Mouse (Mus musculus) kidney, postnatal 4 days (tissue): ENCODE data around the gene Pde6c.

Experiments used
- DNase-seq, 2 experiments: peaks; one replicate each; pipeline ENCODE4 v3.0.0; 2021; ENCODE audit warnings: mixed read lengths in 2 of 2

The Pde6c gene

DNA sequence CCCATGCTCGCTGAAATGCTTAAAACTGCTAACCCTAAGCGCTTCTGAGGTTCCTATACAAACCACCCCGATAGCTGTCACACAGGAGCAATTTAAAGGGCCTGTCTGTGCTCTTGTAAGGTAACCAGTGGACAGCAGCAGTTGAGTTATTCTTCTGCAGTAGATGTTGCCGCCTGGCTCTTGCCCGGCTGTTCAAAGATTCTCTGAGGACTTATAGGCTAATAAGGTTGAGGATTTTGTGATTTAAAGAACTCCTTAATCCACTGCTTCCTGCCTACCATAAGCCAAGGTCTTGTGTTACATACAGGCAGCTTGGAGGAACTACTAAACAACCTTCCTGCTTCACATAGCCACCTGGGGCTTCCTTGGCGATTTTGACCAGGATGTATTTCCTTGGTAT is at the start of gene Pde6c:
Gene Pde6c, plus strand, starts transcription at position 301 of the 400 bp plus-strand sequence.
- DNase-seq, result no peak

DNA sequence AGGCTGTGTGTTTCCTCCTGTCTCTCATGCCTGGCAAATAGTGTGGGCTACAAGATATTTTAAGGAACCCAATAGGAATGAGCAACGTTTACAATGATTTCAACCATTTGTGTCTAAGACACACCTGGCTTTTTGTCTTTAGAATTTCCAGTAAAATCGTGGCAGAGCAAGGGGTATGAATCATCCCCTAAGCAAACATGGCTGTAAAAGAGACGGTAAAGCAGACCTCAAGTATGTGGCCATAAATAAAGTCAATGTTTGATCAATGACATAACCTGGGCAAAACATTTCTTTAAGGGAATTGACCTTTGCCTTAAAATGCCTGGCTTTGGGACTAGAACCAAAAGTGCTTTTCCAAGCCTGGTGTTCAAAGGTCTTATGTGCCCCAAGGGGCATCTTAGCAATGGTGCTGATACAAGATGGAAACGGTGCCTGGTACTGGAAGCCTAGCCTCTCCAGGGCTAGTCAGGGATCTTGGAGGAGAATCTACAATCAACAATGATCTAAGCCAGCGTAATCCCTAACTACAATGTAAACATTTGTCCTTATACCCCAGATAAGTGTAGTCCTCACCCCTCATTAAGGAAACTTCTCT is 49.6 kb upstream of the Pde6c start:
- DNase-seq, result no peak

DNA sequence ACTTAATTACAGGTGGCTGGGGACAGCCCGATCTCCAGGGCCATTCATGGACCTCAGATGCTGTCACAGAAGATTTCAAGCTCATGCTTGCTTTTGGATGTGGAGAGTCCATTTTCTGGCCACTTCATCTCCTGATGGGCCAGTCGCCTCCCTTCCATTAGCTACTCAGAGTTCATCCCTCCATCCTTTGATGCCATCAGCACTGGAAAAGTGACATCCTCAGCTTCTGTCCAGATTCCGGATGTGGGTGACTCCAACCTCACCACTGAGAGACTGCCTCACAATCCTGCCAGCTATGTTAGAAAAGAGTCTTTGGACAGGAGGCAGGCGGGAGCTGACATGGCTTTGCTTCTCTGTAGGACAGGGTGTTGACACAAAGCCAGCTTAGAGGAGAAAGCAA is 46.7 kb upstream of the Pde6c start:
- DNase-seq, result no peak

DNA sequence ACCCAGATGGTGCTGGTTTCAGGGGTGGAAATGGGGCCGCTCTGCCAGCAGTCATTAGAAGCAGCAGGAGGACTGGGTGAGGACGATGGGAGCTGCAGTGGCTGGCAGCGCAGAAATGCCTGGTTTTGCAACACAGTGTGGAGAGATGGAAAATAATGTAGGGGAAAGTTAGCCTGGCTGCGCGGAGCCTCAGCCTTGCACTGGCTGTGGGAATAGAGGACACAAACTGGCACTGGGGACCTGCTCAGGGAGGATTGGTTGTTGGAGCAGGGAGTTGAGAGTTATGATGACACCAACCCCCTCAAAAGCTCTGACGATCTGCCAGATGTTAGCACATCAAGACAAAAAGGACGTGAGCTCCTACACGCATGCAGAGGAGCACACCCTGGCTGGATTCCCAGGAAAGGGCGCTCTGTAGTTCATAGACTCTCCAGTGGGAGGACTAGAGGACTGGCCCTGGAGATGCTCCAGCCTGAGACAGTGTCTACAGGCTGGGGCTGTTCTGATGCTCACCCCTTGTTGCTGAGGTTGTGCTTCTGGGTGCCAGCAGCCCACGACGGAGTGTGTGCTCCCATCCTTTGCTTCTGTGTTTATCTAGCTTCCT is 45.5 kb upstream of the Pde6c start:
- DNase-seq, result peak; percentile 60 to 70

DNA sequence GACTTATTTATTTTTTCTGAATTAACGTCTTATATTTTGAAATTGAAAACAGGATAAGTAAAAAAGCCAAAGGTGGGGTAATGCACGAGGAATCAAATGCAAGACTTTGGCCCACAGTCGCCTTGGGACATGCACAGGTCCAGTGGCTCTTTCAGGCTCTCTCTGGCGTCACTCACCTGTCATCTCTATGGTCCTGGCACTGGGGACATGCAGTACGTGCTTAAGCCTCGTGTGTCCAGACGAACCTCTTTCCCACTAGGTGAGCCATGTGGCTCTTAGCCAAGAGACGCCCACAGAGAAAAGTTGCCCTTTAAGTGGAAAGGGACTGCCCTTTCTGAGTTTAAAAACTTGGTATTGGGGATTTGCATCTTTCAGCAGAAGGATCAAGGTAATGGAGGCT is 43.2 kb upstream of the Pde6c start:
- no peak for DNase-seq

DNA sequence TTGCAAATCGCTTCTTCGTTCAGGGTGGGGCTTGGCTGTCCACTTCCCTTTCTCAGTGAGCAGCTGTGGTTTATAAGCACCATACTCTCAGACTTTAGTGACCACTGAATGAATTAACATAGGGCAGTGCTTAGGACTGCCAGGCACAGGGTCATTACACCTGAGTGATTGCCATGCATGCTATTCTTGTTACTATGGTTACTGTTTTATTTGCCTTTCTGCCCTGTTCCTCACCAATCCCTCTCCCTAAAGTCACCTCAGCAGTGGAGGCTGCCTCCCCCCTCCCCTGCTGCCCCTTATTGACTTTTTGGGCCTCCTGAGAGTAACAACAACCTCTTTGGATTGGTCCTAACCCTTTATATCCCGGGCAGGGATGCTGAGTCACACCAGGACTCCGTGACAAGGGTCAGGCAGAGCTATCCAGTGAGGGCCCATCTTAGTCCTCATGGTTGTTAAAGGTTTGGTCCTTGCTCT is 41.0 kb upstream of the Pde6c start:
- peak in 1 of 2 experiments; percentile 18 for DNase-seq

DNA sequence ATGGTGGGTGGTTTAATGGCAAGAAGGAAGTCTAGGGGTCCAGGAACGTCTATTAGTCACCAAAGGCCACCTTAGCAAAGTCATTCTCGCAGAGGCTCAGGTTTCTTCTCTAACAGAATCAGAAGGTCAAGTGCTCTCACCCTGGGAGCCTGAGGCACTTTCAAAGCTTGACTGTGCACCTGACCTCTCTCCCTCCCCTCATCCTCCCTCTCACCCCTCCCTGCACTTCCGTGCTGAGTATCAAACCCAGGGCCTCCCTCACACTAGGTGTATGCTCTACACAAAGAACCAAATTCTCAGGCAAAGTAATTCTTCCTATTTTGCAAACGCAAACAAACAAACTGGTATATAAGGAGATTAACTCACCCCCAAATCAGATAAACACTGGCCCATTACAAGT is 36.4 kb upstream of the Pde6c start:
- no peak for DNase-seq

DNA sequence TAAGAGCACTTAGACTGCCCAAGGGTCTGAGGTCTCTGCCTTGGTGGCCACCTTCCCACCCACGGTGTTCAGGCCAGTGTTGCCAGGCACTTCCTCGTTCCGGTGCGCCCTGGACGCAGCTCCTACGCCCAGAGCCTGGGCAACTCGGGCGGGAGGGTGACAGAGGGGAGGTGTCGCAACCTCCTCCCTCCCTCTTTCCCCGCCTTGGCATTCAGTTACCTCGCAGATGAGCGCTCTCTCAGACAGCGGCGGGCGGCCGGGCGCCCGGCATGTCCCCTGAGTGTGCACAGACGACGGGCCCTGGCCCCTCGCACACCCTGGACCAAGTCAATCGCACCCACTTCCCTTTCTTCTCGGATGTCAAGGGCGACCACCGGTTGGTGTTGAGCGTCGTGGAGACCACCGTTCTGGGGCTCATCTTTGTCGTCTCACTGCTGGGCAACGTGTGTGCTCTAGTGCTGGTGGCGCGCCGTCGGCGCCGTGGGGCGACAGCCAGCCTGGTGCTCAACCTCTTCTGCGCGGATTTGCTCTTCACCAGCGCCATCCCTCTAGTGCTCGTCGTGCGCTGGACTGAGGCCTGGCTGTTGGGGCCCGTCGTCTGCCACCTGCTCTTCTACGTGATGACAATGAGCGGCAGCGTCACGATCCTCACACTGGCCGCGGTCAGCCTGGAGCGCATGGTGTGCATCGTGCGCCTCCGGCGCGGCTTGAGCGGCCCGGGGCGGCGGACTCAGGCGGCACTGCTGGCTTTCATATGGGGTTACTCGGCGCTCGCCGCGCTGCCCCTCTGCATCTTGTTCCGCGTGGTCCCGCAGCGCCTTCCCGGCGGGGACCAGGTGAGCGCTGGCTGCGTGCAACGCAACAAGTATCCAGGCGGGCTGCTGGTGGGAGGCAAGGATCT is 35.5 kb upstream of the Pde6c start, which contains the start of gene Ffar4:
Gene Ffar4, plus strand, starts transcription at position 214 of the 901 bp plus-strand sequence.
- peak; percentile 20 to 43 for DNase-seq

DNA sequence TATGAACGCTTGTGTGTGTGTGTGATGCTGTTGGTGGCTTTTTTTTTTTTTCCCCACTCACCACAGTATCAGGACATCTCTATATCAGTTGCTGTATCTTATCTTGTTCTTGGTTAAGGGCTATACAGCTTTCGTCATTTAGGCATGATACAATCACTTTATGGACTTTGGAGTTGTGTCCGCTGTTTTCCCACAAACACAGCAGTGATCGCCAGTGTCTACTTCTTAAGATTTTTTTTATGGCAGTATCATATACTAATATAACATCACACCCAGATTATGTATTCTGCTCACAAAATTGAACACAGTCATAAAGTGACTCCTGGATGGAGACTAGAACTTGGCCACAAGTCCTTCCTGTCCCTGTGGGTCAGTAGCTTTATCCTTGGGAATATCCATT is 24.7 kb upstream of the Pde6c start:
- no peak for DNase-seq

DNA sequence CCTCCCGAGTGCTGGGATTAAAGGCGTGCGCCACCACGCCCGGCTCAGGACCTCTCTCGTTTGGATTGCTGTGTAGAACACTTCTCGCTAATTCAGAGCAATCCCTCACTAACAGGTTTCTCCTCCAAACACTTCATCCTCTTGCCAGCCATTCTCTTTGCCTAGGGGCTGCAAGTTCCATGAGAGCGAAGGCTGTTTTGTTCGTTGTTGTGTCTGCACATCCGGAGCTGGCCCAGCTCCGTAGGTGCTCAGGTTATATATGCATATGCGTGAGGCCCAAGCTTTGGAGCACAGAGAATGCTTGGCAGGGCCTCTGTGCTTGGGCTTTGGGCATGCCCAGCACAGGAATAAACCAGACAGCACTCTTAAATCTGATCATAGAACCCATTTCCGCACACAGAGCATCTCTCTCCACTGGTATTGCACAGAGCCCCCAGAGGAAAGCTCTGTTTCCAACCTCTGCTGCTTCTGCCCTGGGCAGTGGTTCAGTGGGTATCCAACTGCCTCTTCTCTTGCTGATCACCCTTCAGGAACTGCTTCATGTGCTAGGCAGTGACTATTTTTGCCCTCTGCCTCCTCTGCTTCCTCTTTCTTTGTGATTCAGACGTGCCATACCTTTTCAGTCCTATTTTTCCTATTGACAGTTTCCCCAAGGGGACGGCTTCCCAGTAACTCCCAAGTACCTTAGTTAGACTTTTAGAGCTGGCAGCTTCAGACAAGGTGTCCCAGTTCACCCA is 22.9 kb upstream of the Pde6c start:
- DNase-seq, result no peak

DNA sequence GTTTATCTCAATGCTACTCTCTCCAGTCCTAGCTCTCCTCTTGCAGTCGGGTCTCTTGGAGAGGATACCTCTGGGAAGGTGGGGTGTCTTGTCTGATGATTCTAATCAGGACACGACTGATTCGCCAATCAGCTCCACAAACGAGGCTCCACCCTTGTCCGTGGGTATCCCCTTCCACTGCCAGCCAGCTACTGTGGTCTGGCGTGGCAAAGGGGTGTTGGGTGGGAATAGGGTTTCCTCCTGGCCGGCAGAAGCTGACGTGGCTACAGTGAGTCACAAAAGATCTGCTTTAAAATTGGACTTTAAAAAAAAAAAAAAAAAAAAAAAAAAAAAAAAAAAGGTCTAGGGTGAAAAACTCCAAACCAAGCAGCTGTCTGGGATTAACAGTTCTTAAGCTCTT is 21.5 kb upstream of the Pde6c start:
- no peak for DNase-seq

DNA sequence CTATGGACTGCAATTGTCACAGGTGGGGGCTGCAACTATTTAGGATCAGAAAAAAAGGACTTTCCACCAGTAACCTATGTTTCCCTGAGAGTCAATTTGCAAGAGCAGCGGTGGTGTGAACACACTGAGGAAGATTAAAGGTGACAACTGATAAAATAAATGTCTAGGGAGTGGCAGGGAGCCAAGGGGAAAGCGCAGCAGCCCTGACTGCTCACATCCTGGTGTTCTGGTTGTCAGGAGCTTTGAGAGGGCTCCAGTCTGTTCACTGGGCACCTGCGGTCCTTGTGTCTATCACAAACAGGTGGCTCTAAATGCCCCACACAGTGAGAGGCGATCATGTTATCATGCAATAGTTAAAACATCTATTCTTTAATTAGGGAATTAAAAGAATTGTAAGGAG is 20.0 kb upstream of the Pde6c start:
- DNase-seq, result no peak

DNA sequence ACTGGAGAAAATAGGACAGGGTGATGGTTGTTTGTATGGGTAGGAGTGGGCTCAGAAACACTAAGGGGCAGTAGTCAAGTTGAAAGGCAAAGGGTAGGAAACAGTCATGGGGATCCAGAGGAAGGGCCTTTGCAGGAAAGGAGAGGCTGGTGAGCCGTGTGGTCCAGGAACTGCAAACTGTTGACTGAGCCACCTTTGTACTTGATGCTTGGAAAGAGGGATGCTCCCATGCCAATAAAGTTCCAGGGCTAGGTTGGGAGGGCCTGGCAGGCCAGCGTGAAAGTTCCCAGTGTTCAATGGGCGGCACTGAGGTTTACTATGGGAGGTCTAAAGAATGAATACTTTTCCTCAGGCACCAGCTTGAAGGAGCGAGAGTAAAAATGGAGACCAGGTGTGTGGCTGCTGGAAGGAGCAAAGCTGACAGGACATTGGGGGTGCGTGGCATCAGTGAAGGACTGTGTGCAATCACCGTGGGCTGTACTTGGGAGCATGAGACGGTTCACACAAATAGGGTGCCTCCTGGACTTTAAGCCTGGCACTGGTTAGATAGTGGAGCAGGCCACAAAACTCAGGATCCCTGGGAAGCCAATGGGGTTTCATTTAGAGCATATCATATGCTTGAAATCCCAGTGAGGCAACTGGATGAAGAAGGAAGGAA is 17.6 kb upstream of the Pde6c start:
- no peak for DNase-seq

DNA sequence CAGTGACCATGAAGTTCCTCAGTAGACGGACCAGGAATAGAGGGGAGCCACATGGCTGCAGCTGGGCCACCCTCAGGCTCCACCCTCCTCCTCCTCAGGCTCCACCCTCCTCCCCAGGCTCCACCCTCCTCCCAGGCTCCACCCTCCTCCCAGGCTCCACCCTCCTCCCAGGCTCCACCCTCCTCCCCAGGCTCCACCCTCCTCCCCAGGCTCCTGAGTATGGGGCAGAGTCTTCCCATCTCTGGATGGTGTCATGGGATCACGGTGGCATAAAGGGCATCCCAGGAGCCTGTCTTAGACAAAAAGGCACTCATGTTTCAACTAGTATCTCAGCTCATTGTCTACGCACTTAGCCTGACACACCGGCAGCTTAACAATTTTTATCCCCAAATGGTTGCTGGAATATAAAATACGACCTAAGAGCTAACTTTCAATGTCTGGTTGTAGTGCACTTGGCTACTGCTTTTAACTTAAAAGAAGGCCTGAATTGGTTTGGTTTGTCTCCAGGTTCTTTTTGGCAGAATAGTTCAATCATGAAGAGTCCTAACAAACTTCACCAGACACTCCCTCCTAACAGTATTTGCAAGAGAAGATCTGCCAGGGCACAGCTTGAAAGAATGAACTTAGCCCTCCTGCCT is 12.3 kb upstream of the Pde6c start:
- no peak for DNase-seq

DNA sequence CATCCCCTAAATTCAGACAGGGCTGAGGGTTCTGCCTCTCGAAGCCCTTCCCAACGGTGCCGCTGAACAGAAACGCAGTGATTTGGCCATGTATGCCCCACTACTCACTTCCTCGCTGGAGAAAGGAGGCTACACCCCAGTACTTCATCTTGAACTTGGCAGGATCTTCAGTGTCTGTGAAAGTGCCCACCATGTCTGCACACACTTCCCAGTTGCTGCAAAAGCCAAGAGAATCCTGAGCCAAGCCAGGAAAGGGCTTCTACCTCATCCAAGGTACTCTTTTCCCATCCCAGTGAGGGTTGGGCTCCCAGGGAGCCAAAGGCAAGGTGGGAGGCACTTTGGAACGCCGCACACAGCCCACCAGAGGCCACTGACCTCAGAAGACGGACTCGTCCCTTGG is 8.7 kb upstream of the Pde6c start:
- DNase-seq, result no peak

DNA sequence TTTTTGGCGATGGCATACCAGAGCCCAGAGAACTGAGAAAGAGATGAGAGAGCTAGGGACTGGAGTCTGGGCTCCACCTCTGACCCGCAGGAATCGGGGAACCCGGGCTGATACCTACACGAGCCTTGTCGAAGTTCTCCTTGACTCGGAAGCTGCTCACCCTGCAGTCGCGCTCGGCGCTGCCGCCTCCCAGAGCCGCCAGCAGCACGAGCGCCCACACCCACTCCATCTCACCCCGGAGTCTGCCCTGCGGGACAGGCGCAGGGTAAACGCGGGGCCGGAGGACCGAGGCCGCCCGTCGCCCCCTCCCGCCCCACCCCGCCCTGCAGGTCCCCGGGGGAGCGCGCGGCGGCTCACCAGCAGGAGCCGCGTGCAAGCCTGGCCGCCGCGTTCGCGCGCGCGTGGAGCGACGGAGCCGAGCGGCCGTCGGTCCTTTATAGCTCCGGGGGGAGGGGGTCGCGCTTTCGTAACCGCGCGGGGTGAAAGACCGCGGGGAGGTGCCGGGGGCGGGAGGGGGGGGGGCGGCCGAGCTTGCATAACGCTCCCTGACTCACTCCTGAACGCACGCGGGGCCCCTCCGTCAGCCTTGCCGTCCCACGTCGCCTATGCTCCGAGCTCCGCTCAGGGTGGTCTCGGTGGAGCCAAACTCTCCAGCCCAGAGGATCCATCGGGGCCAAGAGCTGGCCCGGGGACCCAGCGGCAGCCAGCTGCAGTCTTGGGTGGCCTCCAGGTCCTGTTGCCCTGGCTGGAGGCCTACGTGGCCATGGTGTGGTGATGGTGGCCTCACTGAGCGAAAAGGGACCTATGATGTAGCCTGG is 8.0 kb upstream of the Pde6c start:
- DNase-seq, result peak; percentile 32 to 60

DNA sequence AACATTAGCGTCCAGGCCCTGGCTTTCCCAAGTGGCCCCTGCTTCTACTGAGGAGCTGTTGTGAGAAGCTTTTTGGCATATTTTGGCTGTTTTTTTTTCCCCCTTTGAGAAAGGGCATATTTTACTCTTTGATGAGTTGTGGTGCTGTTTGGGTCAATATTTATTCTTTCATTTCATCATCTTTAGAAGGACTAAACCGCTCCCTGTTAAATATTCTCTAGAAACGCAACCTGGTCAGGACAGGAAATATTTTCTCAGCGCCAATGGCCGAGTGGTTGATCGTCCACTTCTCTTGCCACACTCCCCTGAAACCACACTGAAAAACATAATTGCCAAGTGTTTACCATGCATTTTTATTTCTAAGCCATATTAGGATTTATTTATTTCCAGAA is 7.4 kb upstream of the Pde6c start, which contains the start of gene Rbp4:
Gene Rbp4, minus strand, starts transcription at position 63 of the 392 bp plus-strand sequence.
- DNase-seq, result no peak

DNA sequence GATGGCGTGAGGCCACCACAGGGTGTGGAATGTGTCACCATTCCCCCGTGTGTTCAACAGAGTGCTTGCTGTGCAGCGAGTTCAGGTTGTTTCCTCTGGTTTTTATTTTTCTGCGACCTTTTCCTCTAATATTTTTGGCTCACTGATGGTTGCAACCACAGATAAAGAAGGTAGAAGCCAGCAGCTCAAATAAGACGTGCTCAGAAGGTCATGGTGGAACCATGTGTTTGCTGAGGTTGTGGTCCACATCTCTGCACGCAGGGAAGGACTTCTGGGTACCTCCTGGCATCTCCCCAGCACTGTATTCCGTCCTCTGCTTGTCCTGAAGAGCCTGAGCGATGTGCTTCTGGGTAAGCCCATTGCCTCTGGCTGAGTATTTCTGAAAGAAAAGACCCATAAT is 5.9 kb upstream of the Pde6c start:
- no peak for DNase-seq

DNA sequence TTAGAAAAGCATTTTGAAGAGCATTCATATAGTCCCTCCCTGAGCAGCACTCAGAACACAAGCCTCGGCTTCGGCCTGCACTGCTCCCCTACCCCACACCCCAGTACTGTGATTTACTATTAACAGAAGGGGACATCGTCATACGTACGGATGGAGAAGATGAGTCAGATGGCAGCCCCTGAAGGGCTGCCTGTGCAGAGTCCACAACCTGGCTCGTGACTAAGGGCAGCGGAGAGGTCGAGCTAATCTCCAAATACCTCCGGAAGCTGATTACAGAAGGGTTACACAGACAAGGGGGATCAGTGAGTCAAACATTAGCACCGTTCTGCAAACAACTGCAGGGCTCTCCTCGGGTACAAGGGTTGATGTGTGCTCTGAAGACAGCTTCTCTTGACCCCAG is 1.4 kb downstream of the Pde6c start:
- DNase-seq, result no peak

DNA sequence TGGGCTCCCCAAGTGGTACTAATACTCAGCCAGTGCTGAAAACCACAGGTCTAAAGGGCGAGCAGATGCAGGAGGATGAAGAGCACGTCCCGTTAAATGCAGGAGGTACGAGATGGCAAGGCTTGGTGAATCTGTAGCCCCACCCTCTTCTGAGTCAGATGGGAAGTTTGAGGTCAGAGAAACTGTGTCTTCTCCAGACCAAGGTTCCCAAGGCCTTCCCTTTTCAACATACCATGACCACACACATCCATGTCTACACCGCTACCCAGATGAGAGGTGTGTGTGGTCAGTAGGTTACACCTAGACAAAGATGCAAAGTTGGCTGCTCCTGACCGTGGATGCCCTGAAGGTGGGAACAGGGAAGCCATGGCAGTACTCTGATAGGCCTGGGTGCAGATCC is 2.2 kb downstream of the Pde6c start:
- DNase-seq, result no peak
